Mouse (Mus musculus): ENCODE measurements at regions not wholly inside any gene's neighbourhood (a gene's known extent, or its start where the extent isn't known, plus 50 kb on each side); places are given as distances from the start of the nearest gene placed in this dataset.

- H3K36me3 ChIP-seq (ENCODE audit: control insufficient read depth, insufficient read depth, low read length): no peaks in the 10 kb centered on the region
- no peaks in the 10 kb centered on the region for H3K9me3 ChIP-seq (ENCODE audit: control insufficient read depth, low read length)
- H3K27me3 ChIP-seq (ENCODE audit: control insufficient read depth, insufficient read depth, low read length): no peaks in the 10 kb centered on the region
- H3K9ac ChIP-seq (ENCODE audit: low read depth, low read length): no peak overlapping the region
- ATAC-seq (ENCODE audit: low FRiP score, low TSS enrichment): no peak
- H3K4me1 ChIP-seq (ENCODE audit: control insufficient read depth, insufficient read depth, low read length): no peaks in the 10 kb centered on the region
- H3K4me3 ChIP-seq (ENCODE audit: low read length): no peak overlapping the region
- no peak overlapping the region for H3K27ac ChIP-seq (ENCODE audit: low read depth, low read length)
- WGBS: 71% methylated on average over 9 of the region's 9 CpGs
- H3K4me2 ChIP-seq (replicated peaks; ENCODE audit: low read depth, low read length): no peak overlapping the region
These were observed 52.1 kb upstream of the Enah start for GRCm38 (mm10) chr1:182071922-182072321.

DNA sequence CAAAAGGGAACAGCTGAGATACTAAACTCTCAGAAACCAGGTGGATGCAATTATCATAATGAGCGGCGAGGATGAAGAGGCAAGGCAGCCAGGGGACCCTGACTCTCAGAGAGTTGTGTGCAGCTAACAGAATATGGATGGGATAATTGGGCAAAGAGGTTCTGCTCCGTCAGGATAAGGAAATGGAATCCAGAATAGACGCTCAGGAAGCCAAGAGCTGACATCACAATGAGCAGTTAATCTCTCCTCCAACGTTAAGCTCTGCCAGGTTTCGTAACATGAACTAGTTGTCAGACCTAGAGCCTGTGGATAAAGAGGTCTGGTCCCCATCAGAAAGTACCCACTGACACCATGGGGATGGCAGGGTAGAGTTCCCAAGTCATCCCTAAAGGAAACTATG lies 51.4 kb upstream of the Srp9 start:
- H3K9me3 ChIP-seq (ENCODE audit: control insufficient read depth, low read length): peaks cover 2% of the 10 kb centered on the region; the same call in 1 of the 2 replicates
- no peaks in the 10 kb centered on the region for H3K27me3 ChIP-seq (ENCODE audit: control insufficient read depth, insufficient read depth, low read length)
- no peak overlapping the region for H3K27ac ChIP-seq (ENCODE audit: low read depth, low read length)
- no peak for ATAC-seq (ENCODE audit: low FRiP score, low TSS enrichment)
- H3K4me3 ChIP-seq (ENCODE audit: low read length): no peak overlapping the region
- 65% methylated on average over 6 of the region's 6 CpGs for WGBS
- no peak overlapping the region for H3K4me2 ChIP-seq (replicated peaks; ENCODE audit: low read depth, low read length)
- H3K36me3 ChIP-seq (ENCODE audit: control insufficient read depth, insufficient read depth, low read length): no peaks in the 10 kb centered on the region
- no peak overlapping the region for H3K9ac ChIP-seq (ENCODE audit: low read depth, low read length)
- H3K4me1 ChIP-seq (ENCODE audit: control insufficient read depth, insufficient read depth, low read length): no peaks in the 10 kb centered on the region

DNA sequence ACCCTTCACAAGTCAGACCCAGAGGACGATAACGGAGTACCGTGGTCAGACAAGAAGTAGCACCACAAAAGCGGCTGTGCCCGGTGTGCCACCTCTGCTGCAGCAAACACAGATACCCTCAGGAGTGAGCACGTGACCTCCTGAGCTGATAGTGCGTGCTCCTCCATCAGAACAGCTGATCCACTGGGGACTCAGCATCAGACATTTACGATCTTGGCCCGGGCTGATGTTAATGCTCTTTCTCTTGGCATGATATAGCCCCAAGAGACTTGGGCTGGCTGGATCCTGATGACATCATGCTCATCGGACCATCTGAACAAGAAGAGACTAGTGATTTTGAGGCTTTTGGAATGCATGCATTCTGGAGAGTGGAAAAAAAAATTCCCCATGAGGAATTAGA lies 50.3 kb upstream of the Srp9 start:
- H3K27me3 ChIP-seq (ENCODE audit: control insufficient read depth, insufficient read depth, low read length): no peaks in the 10 kb centered on the region
- 76% methylated on average over 10 of the region's 10 CpGs for WGBS
- ATAC-seq (ENCODE audit: low FRiP score, low TSS enrichment): 0 out of 2 replicates have a peak, but pooled peaks have one; percentile 20
- no peaks in the 10 kb centered on the region for H3K4me1 ChIP-seq (ENCODE audit: control insufficient read depth, insufficient read depth, low read length)
- H3K4me3 ChIP-seq (ENCODE audit: low read length): no peak overlapping the region
- no peak overlapping the region for H3K9ac ChIP-seq (ENCODE audit: low read depth, low read length)
- H3K4me2 ChIP-seq (replicated peaks; ENCODE audit: low read depth, low read length): no peak overlapping the region
- no peaks in the 10 kb centered on the region for H3K36me3 ChIP-seq (ENCODE audit: control insufficient read depth, insufficient read depth, low read length)
- peaks cover 4% of the 10 kb centered on the region; the same call in 1 of the 2 replicates for H3K9me3 ChIP-seq (ENCODE audit: control insufficient read depth, low read length)
- H3K27ac ChIP-seq (ENCODE audit: low read depth, low read length): no peak overlapping the region

All from kidney, embryonic 14.5 days (tissue).